21 mouse cellular contexts compared by ENCODE assay signal in the genomic region with DNA sequence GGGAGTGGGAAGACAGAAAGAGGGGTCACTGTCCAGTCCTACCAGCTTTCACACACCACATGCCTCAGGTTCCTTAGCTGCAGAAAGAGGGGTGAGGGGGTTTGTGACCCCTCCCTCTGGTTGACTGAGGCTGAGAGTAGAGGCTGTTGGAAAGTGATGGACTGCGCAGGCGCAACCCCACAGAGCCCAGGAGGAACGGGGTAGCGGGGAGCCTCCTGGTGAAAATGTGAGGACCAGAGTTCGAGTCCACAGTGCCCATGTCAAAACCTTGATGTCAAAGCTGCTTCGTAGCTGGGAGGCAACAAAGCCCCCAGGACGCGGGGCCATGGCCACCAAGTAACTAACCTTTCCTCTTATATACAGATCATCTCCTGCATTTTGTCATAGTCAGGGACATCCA. TPM values are rescaled to one million over a fixed set of nuclear protein-coding genes. Genes with fewer than 3 reads are reported as not detected.
DNase-seq lines count a peak whose midpoint lies in the region; ATAC-seq and TF ChIP-seq lines count a peak whose summit lies in the region.
"Had no signal": no experiment of that assay in that cellular context is flagged by ENCODE, and none has a peak within 500 bp of the region (broad histone marks: within the 10 kb centered on the region; RNA-seq: fewer than 3 reads in every experiment).

No protein-coding gene starts in this region.

- DNase-seq in layer of hippocampus, postnatal 25 days (ENCODE audit: extremely low spot score in 1 of 2, low spot score in 1 of 2): peak; percentile 2 to 14
- DNase-seq in layer of hippocampus, adult 18-20 months (ENCODE audit: low spot score in 2 of 2): no peak
- peak; percentile 26 to 39 for DNase-seq in right cerebral cortex, postnatal 10 days (ENCODE audit: low spot score in 2 of 2)
- DNase-seq in right cerebral cortex, postnatal 36 days (ENCODE audit: low spot score in 2 of 2): no peak
- DNase-seq in stomach, postnatal 0 days (ENCODE audit: low spot score): peak; percentile 14
- DNase-seq in kidney, adult 2 months: no peak
- DNase-seq: adrenal gland, postnatal 14 days; cerebellum, adult 8-10 months; cerebellum, postnatal 36 days; forebrain, postnatal 0 days; liver, embryonic 13.5 days; lung, adult 2 months; lung, postnatal 14 days had no signal

- no peak for TF ChIP-seq POLR2A in kidney, adult 2 months (IDR thresholded peaks at IDR 0.05; ENCODE audit: low read depth, low read length)

- H3K4me3 ChIP-seq in forebrain, embryonic 12.5 days (replicated peaks): no peak overlapping the region
- no peak overlapping the region for H3K4me3 ChIP-seq in forebrain, embryonic 13.5 days
- no peak overlapping the region for H3K4me3 ChIP-seq in stomach, postnatal 0 days (ENCODE audit: low read depth, low read length)
- H3K4me3 ChIP-seq in kidney, adult 2 months (ENCODE audit: insufficient read depth, low read depth, low read length): no peak overlapping the region
- H3K4me3 ChIP-seq: limb, embryonic 13.5 days; liver, embryonic 13.5 days; midbrain, embryonic 15.5 days; myocyte had no signal

- peaks cover 97% of the 10 kb centered on the region for H3K27me3 ChIP-seq in forebrain, embryonic 12.5 days
- peaks cover 95% of the 10 kb centered on the region for H3K27me3 ChIP-seq in forebrain, embryonic 13.5 days
- H3K27me3 ChIP-seq in stomach, postnatal 0 days (ENCODE audit: control insufficient read depth, insufficient read depth, low read length): peaks cover 3% of the 10 kb centered on the region; the same call in 1 of the 2 replicates
- H3K27me3 ChIP-seq in kidney, adult 2 months (replicated peaks; ENCODE audit: control insufficient read depth, insufficient read depth, low read length): no peaks in the 10 kb centered on the region

- no peak overlapping the region for H3K27ac ChIP-seq in forebrain, embryonic 12.5 days
- H3K27ac ChIP-seq in forebrain, embryonic 13.5 days: no peak overlapping the region
- H3K27ac ChIP-seq in stomach, postnatal 0 days (replicated peaks): no peak overlapping the region
- H3K27ac ChIP-seq in kidney, adult 2 months (ENCODE audit: insufficient read depth, low read depth, low read length): no peak overlapping the region
- H3K27ac ChIP-seq: hindbrain, postnatal 0 days; limb, embryonic 13.5 days; liver, embryonic 13.5 days; midbrain, embryonic 15.5 days had no signal

- no peak for TF ChIP-seq CTCF in stomach, postnatal 0 days (IDR thresholded peaks at IDR 0.05; ENCODE audit: low read depth)
- no peak for TF ChIP-seq CTCF in kidney, adult 2 months (conservative IDR thresholded peaks at IDR 0.05; ENCODE audit: insufficient read depth, insufficient read length, low read depth, low read length)

- no peaks in the 10 kb centered on the region; the same call in 1 of the 2 replicates for H3K4me1 ChIP-seq in forebrain, embryonic 12.5 days
- no peaks in the 10 kb centered on the region for H3K4me1 ChIP-seq in forebrain, embryonic 13.5 days
- no peaks in the 10 kb centered on the region for H3K4me1 ChIP-seq in stomach, postnatal 0 days (replicated peaks; ENCODE audit: control insufficient read depth, insufficient read depth)
- H3K4me1 ChIP-seq in kidney, adult 2 months (ENCODE audit: control insufficient read depth, insufficient read depth, low read length): no peaks in the 10 kb centered on the region
- H3K4me1 ChIP-seq: midbrain, embryonic 15.5 days had no signal

- H3K9ac ChIP-seq in forebrain, embryonic 12.5 days: no peak overlapping the region
- no peak overlapping the region for H3K9ac ChIP-seq in forebrain, embryonic 13.5 days
- no peak overlapping the region for H3K9ac ChIP-seq in stomach, postnatal 0 days (ENCODE audit: low read length)
- H3K9ac ChIP-seq: forebrain, postnatal 0 days; limb, embryonic 13.5 days; liver, embryonic 13.5 days; midbrain, embryonic 15.5 days had no signal

- no peak overlapping the region for H3K4me2 ChIP-seq in forebrain, embryonic 12.5 days
- no peak overlapping the region for H3K4me2 ChIP-seq in forebrain, embryonic 13.5 days
- no peak overlapping the region for H3K4me2 ChIP-seq in stomach, postnatal 0 days (replicated peaks; ENCODE audit: low read depth)
- H3K4me2 ChIP-seq: limb, embryonic 13.5 days; liver, embryonic 13.5 days; midbrain, embryonic 15.5 days had no signal

- no peaks in the 10 kb centered on the region for H3K9me3 ChIP-seq in forebrain, embryonic 12.5 days
- H3K9me3 ChIP-seq in forebrain, embryonic 13.5 days (replicated peaks): no peaks in the 10 kb centered on the region
- no peaks in the 10 kb centered on the region for H3K9me3 ChIP-seq in stomach, postnatal 0 days (ENCODE audit: control insufficient read depth, low read length)
- H3K9me3 ChIP-seq: limb, embryonic 13.5 days; liver, embryonic 13.5 days; midbrain, embryonic 15.5 days had no signal

- TF ChIP-seq EP300 in stomach, postnatal 0 days (optimal IDR thresholded peaks at IDR 0.05): no peak

- no peaks in the 10 kb centered on the region for H3K36me3 ChIP-seq in forebrain, embryonic 12.5 days (replicated peaks)
- H3K36me3 ChIP-seq in forebrain, embryonic 13.5 days (ENCODE audit: poor library complexity, severe bottlenecking): no peaks in the 10 kb centered on the region; the same call in 1 of the 2 replicates
- H3K36me3 ChIP-seq in stomach, postnatal 0 days (ENCODE audit: control insufficient read depth, insufficient read depth, low read length): no peaks in the 10 kb centered on the region
- H3K36me3 ChIP-seq in kidney, adult 2 months (ENCODE audit: control insufficient read depth, insufficient read depth, low read length): no peaks in the 10 kb centered on the region
- H3K36me3 ChIP-seq: limb, embryonic 13.5 days; liver, embryonic 13.5 days had no signal

- 0 out of 2 replicates have a peak, but pooled peaks have one; percentile 31 for ATAC-seq in forebrain, embryonic 12.5 days (ENCODE audit: low FRiP score)
- no peak for ATAC-seq in forebrain, embryonic 13.5 days
- no peak for ATAC-seq in stomach, postnatal 0 days (ENCODE audit: low FRiP score, low TSS enrichment)
- ATAC-seq: hindbrain, postnatal 0 days; intestine, embryonic 16.5 days had no signal

- 89% methylated on average over 8 of the region's 8 CpGs for WGBS in forebrain, embryonic 12.5 days
- WGBS in forebrain, embryonic 13.5 days: 93% methylated on average over 8 of the region's 8 CpGs
- WGBS in stomach, postnatal 0 days: 80% methylated on average over 8 of the region's 8 CpGs
- WGBS in kidney, adult 2 months: 88% methylated on average over 8 of the region's 8 CpGs

RNA-seq across cellular contexts. Expression of a gene that starts 2.2 kb away (rescaled TPM):
- polyA plus RNA-seq in forebrain, embryonic 12.5 days (2016; fragmentation: Nextera tagmentation; extraction: Ambion mirVana): 15.3 and 16.3 TPM in 2 replicates
- polyA plus RNA-seq in forebrain, embryonic 13.5 days (2015; fragmentation: Nextera tagmentation; extraction: Ambion mirVana): 18.5 and 25.2 TPM in 2 replicates
- 10 to 100 TPM; 59.5 to 66.8 TPM for total RNA-seq in layer of hippocampus, postnatal 25 days (2021)
- 10 to 100 TPM; 54.2 to 54.7 TPM for total RNA-seq in layer of hippocampus, adult 18-20 months (2021)
- polyA plus RNA-seq in stomach, postnatal 0 days (2015; fragmentation: Nextera tagmentation; extraction: Ambion mirVana): 40.4 and 42.4 TPM in 2 replicates
- polyA plus RNA-seq in kidney, adult 2 months (2012; rRNA removed): 64.7 and 82.5 TPM in 2 replicates

RNA-seq across cellular contexts. Expression of a gene that starts 24.9 kb away (rescaled TPM):
- 37.1 and 42.4 TPM in 2 replicates for polyA plus RNA-seq in forebrain, embryonic 12.5 days (2016; fragmentation: Nextera tagmentation; extraction: Ambion mirVana)
- polyA plus RNA-seq in forebrain, embryonic 13.5 days (2015; fragmentation: Nextera tagmentation; extraction: Ambion mirVana): 48.8 and 57.4 TPM in 2 replicates
- 100 to 1,000 TPM; 255 to 311 TPM for total RNA-seq in layer of hippocampus, postnatal 25 days (2021)
- total RNA-seq in layer of hippocampus, adult 18-20 months (2021): 100 to 1,000 TPM; 268 TPM
- polyA plus RNA-seq in stomach, postnatal 0 days (2015; fragmentation: Nextera tagmentation; extraction: Ambion mirVana): 0.62 TPM in 2 replicates
- 0.18 and 0.27 TPM in 2 replicates for polyA plus RNA-seq in kidney, adult 2 months (2012; rRNA removed)
- total RNA-seq: megakaryocyte progenitor cell, adult 5-6 weeks had no signal

RNA-seq across cellular contexts. Expression of a gene that starts 38.6 kb away (rescaled TPM):
- 65.8 and 66.6 TPM in 2 replicates for polyA plus RNA-seq in forebrain, embryonic 12.5 days (2016; fragmentation: Nextera tagmentation; extraction: Ambion mirVana)
- polyA plus RNA-seq in forebrain, embryonic 13.5 days (2015; fragmentation: Nextera tagmentation; extraction: Ambion mirVana): 56.8 and 60.9 TPM in 2 replicates
- total RNA-seq in layer of hippocampus, postnatal 25 days (2021): 10 to 100 TPM; 83.0 to 94.6 TPM
- 10 to 100 TPM; 77.5 to 87.4 TPM for total RNA-seq in layer of hippocampus, adult 18-20 months (2021)
- 37.0 and 38.3 TPM in 2 replicates for polyA plus RNA-seq in stomach, postnatal 0 days (2015; fragmentation: Nextera tagmentation; extraction: Ambion mirVana)
- 148 and 190 TPM in 2 replicates for polyA plus RNA-seq in kidney, adult 2 months (2012; rRNA removed)

RNA-seq across cellular contexts. Expression of a gene that starts 42.3 kb away (rescaled TPM):
- polyA plus RNA-seq in forebrain, embryonic 12.5 days (2016; fragmentation: Nextera tagmentation; extraction: Ambion mirVana): 0.21 and 0.49 TPM in 2 replicates
- polyA plus RNA-seq in forebrain, embryonic 13.5 days (2015; fragmentation: Nextera tagmentation; extraction: Ambion mirVana): 0.52 and 0.53 TPM in 2 replicates
- under 1 TPM; 0.35 to 0.54 TPM for total RNA-seq in layer of hippocampus, postnatal 25 days (2021)
- total RNA-seq in layer of hippocampus, adult 18-20 months (2021): under 1 TPM; 0.53 to 0.94 TPM
- 1.0 and 1.5 TPM in 2 replicates for polyA plus RNA-seq in stomach, postnatal 0 days (2015; fragmentation: Nextera tagmentation; extraction: Ambion mirVana)
- polyA plus RNA-seq in kidney, adult 2 months (2012; rRNA removed): 2.3 and 4.9 TPM in 2 replicates
- total RNA-seq: forebrain, postnatal 0 days had no signal
- polyA plus RNA-seq: myocyte had no signal

Comparison
In these comparisons a context has a peak if more than half of its experiments do, and no peak if none do; other contexts are left out.
1. DNase-seq: peak in layer of hippocampus, postnatal 25 days (2 of 2), right cerebral cortex, postnatal 10 days (2 of 2) and stomach, postnatal 0 days (single experiment); none in layer of hippocampus, adult 18-20 months (0 of 2), right cerebral cortex, postnatal 36 days (0 of 2) and kidney, adult 2 months (single experiment).
2. RNA of a gene that starts 24.9 kb away (polyA plus RNA-seq): 48.8 to 57.4 TPM in forebrain, embryonic 13.5 days and 37.1 to 42.4 TPM in forebrain, embryonic 12.5 days; 0.62 TPM in stomach, postnatal 0 days and 0.18 to 0.27 TPM in kidney, adult 2 months; every median in the first group is over 10 times any median in the second.